ENCODE assay signal across 8 mouse cellular contexts in the genomic region with DNA sequence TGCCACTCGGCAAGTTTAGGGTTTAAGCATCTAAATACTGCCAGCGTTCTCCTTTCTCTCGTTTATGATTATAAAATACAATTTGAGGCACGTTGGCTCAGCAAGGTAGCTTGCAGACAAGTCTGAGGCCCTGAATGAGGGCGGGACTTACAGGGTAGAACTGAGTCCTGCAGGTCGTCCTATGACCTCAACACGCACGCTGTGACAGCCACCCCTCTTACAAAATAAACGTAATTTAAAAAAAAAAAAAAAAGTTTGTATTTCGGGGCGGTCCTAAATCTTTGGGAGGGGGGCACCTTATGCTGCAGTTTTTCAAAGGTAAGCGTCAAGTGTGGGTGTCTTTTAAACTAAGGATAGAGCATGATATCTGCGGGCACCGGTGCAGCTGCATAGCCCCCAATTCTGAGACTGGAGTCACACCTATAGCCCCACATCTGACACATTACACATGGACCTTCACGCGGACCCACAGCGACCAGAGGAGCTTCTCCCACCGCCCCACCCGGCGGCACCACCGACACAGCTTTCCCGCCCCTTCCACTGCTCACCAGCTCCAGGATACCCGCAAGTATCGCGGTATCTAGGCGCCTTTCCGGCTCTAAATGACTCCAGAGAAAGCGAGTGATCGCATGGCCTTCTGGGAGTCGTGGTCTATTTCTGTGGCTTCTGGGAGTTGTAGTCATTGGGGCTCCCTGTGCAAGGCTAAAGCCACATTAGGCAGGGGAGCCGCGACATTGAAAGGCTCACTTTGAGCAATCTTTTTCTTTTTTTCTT. TPM values are rescaled to one million over a fixed set of nuclear protein-coding genes. Genes with fewer than 3 reads are reported as not detected.
DNase-seq lines count a peak whose midpoint lies in the region; ATAC-seq and TF ChIP-seq lines count a peak whose summit lies in the region.

Ppcdc (minus strand) TSS at position 603 of the 774 bp plus-strand sequence.

- no peak for TF ChIP-seq CTCF in C2C12 (IDR thresholded peaks at IDR 0.05; ENCODE audit: control insufficient read depth, insufficient read depth, insufficient read length)
- TF ChIP-seq CTCF in brain, embryonic 14.5 days (IDR thresholded peaks at IDR 0.05; ENCODE audit: borderline replicate concordance, extremely low read depth, insufficient read depth, insufficient read length): no peak
- TF ChIP-seq CTCF in liver, adult 2 months (IDR thresholded peaks at IDR 0.05; ENCODE audit: low read depth, low read length): no peak

- no peaks in the 10 kb centered on the region for H3K79me3 ChIP-seq in C2C12 (ENCODE audit: low read depth)

- TF ChIP-seq POLR2A in brain, embryonic 14.5 days (IDR thresholded peaks at IDR 0.05; ENCODE audit: borderline replicate concordance, extremely low read depth, insufficient read depth, insufficient read length, poor library complexity, severe bottlenecking): peak; percentile 82; the same call in 1 of the 2 replicates
- peak; percentile 80 for TF ChIP-seq POLR2A in liver, adult 2 months (IDR thresholded peaks at IDR 0.05; ENCODE audit: extremely low read depth, insufficient read depth, low read length)
- TF ChIP-seq POLR2A in myocyte (IDR thresholded peaks at IDR 0.05; ENCODE audit: insufficient read length, low read depth): peak; percentile 86

- 3% methylated on average over 32 of the region's 32 CpGs for WGBS in heart, embryonic 11.5 days (ENCODE audit: insufficient replicate concordance)
- 3% methylated on average over 32 of the region's 32 CpGs for WGBS in kidney, embryonic 16.5 days
- 2% methylated on average over 32 of the region's 32 CpGs for whole genome bisulfite sequencing in liver, adult 2 months

- H3K79me2 ChIP-seq in C2C12 (ENCODE audit: control insufficient read depth, insufficient read depth): no peaks in the 10 kb centered on the region
- no peaks in the 10 kb centered on the region for H3K79me2 ChIP-seq in liver, adult 2 months (ENCODE audit: control insufficient read depth, insufficient read depth, low read length)
- no peaks in the 10 kb centered on the region for H3K79me2 ChIP-seq in myocyte (ENCODE audit: control insufficient read depth, insufficient read depth)

- H3K36me3 ChIP-seq in C2C12 (ENCODE audit: control insufficient read depth, insufficient read depth): peaks cover 7% of the 10 kb centered on the region
- H3K36me3 ChIP-seq in erythroblast, embryonic 14.5 days (ENCODE audit: control insufficient read depth): peaks cover 12% of the 10 kb centered on the region; the same call in 1 of the 2 replicates
- no peaks in the 10 kb centered on the region for H3K36me3 ChIP-seq in heart, embryonic 11.5 days (ENCODE audit: control insufficient read depth, insufficient read depth, low read length)
- H3K36me3 ChIP-seq in kidney, embryonic 16.5 days (ENCODE audit: insufficient read depth, low read length): no peaks in the 10 kb centered on the region
- H3K36me3 ChIP-seq in liver, adult 2 months (ENCODE audit: control insufficient read depth, insufficient read depth, low read length): peaks cover 2% of the 10 kb centered on the region; the same call in 1 of the 2 replicates
- H3K36me3 ChIP-seq in myocyte (ENCODE audit: control insufficient read depth, insufficient read depth): no peaks in the 10 kb centered on the region
- H3K36me3 ChIP-seq in splenic B cell, adult 2 months (ENCODE audit: control insufficient read depth, insufficient read depth, low read length, poor library complexity, severe bottlenecking): peaks cover 2% of the 10 kb centered on the region; the same call in 1 of the 2 replicates

- H3K4me1 ChIP-seq in erythroblast, embryonic 14.5 days (ENCODE audit: control insufficient read depth): peaks cover 27% of the 10 kb centered on the region
- peaks cover 24% of the 10 kb centered on the region for H3K4me1 ChIP-seq in heart, embryonic 11.5 days (ENCODE audit: control insufficient read depth, insufficient read depth, low read length)
- peaks cover 30% of the 10 kb centered on the region for H3K4me1 ChIP-seq in kidney, embryonic 16.5 days (ENCODE audit: insufficient read depth, low read length)
- peaks cover 5% of the 10 kb centered on the region for H3K4me1 ChIP-seq in liver, adult 2 months (ENCODE audit: control insufficient read depth, insufficient read depth, low read length)

- peak; percentile 89 for ATAC-seq in heart, embryonic 11.5 days (replicated peaks; ENCODE audit: insufficient number of reproducible peaks, low FRiP score, low TSS enrichment)
- ATAC-seq in kidney, embryonic 16.5 days (ENCODE audit: low FRiP score, low TSS enrichment): peak; percentile 94

- H3K9ac ChIP-seq in heart, embryonic 11.5 days (ENCODE audit: low read depth, low read length): peak within 1 kb of the TSS; percentile 81
- H3K9ac ChIP-seq in kidney, embryonic 16.5 days (replicated peaks; ENCODE audit: low read length): peak within 1 kb of the TSS; percentile 77
- peak within 1 kb of the TSS; percentile 77 for H3K9ac ChIP-seq in liver, adult 2 months (ENCODE audit: low read depth, low read length)

- peak within 1 kb of the TSS; percentile 43 for H3K27ac ChIP-seq in heart, embryonic 11.5 days (ENCODE audit: low read depth, low read length)
- H3K27ac ChIP-seq in kidney, embryonic 16.5 days (ENCODE audit: low read length): peak within 1 kb of the TSS; percentile 67
- peak within 1 kb of the TSS; percentile 89 for H3K27ac ChIP-seq in liver, adult 2 months (replicated peaks; ENCODE audit: insufficient read depth, low read depth, low read length)

- no peaks in the 10 kb centered on the region for H3K9me3 ChIP-seq in erythroblast, embryonic 14.5 days (ENCODE audit: control insufficient read depth, low read length)
- no peaks in the 10 kb centered on the region for H3K9me3 ChIP-seq in heart, embryonic 11.5 days (replicated peaks; ENCODE audit: control insufficient read depth, low read length)
- H3K9me3 ChIP-seq in kidney, embryonic 16.5 days (ENCODE audit: low read length): no peaks in the 10 kb centered on the region

- H3K4me2 ChIP-seq in heart, embryonic 11.5 days: peak within 1 kb of the TSS; percentile 71
- peak within 1 kb of the TSS; percentile 77 for H3K4me2 ChIP-seq in kidney, embryonic 16.5 days (replicated peaks; ENCODE audit: low read depth, low read length)
- peak within 1 kb of the TSS; percentile 100 for H3K4me2 ChIP-seq in myocyte (ENCODE audit: low read depth)

- H3ac ChIP-seq in C2C12 (ENCODE audit: control insufficient read depth, insufficient read length, low read depth) (peak within 1 kb of the TSS; percentile 64), myocyte (ENCODE audit: control insufficient read depth, insufficient read length) (peak within 1 kb of the TSS; percentile 53)

- H3K27me3 ChIP-seq in C2C12 (ENCODE audit: control insufficient read depth, insufficient read depth, insufficient read length): no peaks in the 10 kb centered on the region
- H3K27me3 ChIP-seq in erythroblast, embryonic 14.5 days (ENCODE audit: control insufficient read depth): no peaks in the 10 kb centered on the region; the same call in 1 of the 2 replicates
- H3K27me3 ChIP-seq in heart, embryonic 11.5 days (ENCODE audit: control insufficient read depth, insufficient read depth, low read length): no peaks in the 10 kb centered on the region
- no peaks in the 10 kb centered on the region for H3K27me3 ChIP-seq in kidney, embryonic 16.5 days (ENCODE audit: insufficient read depth, low read length)
- no peaks in the 10 kb centered on the region for H3K27me3 ChIP-seq in liver, adult 2 months (ENCODE audit: control insufficient read depth, insufficient read depth, low read length)
- no peaks in the 10 kb centered on the region for H3K27me3 ChIP-seq in myocyte (ENCODE audit: control insufficient read depth, insufficient read depth, insufficient read length)
- no peaks in the 10 kb centered on the region for H3K27me3 ChIP-seq in splenic B cell, adult 2 months (ENCODE audit: control insufficient read depth, insufficient read depth, low read length, poor library complexity, severe bottlenecking)

- H3K4me3 ChIP-seq in C2C12 (ENCODE audit: insufficient read depth, poor library complexity, severe bottlenecking) (peak within 1 kb of the TSS; percentile 42), myocyte (peak within 1 kb of the TSS; percentile 41)
- H3K4me3 ChIP-seq in erythroblast, embryonic 14.5 days (replicated peaks): peak within 1 kb of the TSS; percentile 80
- H3K4me3 ChIP-seq in heart, embryonic 11.5 days (ENCODE audit: low read depth, low read length): peak within 1 kb of the TSS; percentile 51
- H3K4me3 ChIP-seq in kidney, embryonic 16.5 days (ENCODE audit: low read length): peak within 1 kb of the TSS; percentile 63
- H3K4me3 ChIP-seq in liver, adult 2 months (ENCODE audit: insufficient read depth, low read depth, low read length): peak within 1 kb of the TSS; percentile 72

- peak; percentile 99 for DNase-seq in brain, embryonic 14.5 days (ENCODE audit: low read depth)
- peak; percentile 95 for DNase-seq in liver, adult 2 months (ENCODE audit: extremely low read depth, low read depth, low spot score)
- peak; percentile 95 for DNase-seq in splenic B cell, adult 2 months (ENCODE audit: low read depth, low spot score)

TF ChIP-seq in C2C12, 6 proteins besides CTCF, POLR2A, EP300 and RAD21:
- TF ChIP-seq USF1 (IDR thresholded peaks at IDR 0.05; ENCODE audit: low read depth): no peak
- TF ChIP-seq MYOD1 (IDR thresholded peaks at IDR 0.05; ENCODE audit: control insufficient read depth, insufficient read length, low read depth): no peak
- TF ChIP-seq MYOG (IDR thresholded peaks at IDR 0.05; ENCODE audit: control insufficient read depth, extremely low read depth, insufficient read length): no peak
- no peak for TF ChIP-seq CEBPB (IDR thresholded peaks at IDR 0.05; ENCODE audit: low read depth)
- no peak for TF ChIP-seq FOSL1 (IDR thresholded peaks at IDR 0.05; ENCODE audit: insufficient read depth, low read length, poor library complexity, severe bottlenecking)
- TF ChIP-seq MAX (IDR thresholded peaks at IDR 0.05): no peak

TF ChIP-seq in myocyte, 11 proteins besides CTCF, POLR2A, EP300 and RAD21:
- TF ChIP-seq POLR2AphosphoS2 (IDR thresholded peaks at IDR 0.05; ENCODE audit: insufficient read length, low read depth): peak; percentile 94
- TF ChIP-seq REST (IDR thresholded peaks at IDR 0.05; ENCODE audit: insufficient read depth, insufficient read length): no peak
- TF ChIP-seq E2F4 (IDR thresholded peaks at IDR 0.05; ENCODE audit: insufficient read depth): peak; percentile 54

RNA-seq across cellular contexts. Expression of gene Ppcdc, which starts in this region (rescaled TPM):
- 15.1 TPM for polyA plus RNA-seq in C2C12 (2012; fragmentation: generic; extraction: Trizol)
- polyA plus RNA-seq in brain, embryonic 14.5 days (2012; rRNA removed): 17.9 and 21.1 TPM in 2 replicates
- polyA plus RNA-seq in erythroblast, embryonic 14.5 days (2012): 0.42 and 0.93 TPM in 2 replicates
- polyA plus RNA-seq in heart, embryonic 11.5 days (2014; fragmentation: Nextera tagmentation; extraction: Ambion mirVana): 18.7 and 21.8 TPM in 2 replicates
- polyA plus RNA-seq in kidney, embryonic 16.5 days (2015; fragmentation: Nextera tagmentation; extraction: Ambion mirVana): 29.7 and 30.5 TPM in 2 replicates
- total RNA-seq in liver, adult 2 months (2014; rRNA removed): 10.9 and 11.3 TPM in 2 replicates
- polyA plus RNA-seq in liver, adult 2 months (2012; rRNA removed): 25.2 and 42.4 TPM in 2 replicates
- 16.2 TPM for polyA plus RNA-seq in myocyte (2012; fragmentation: generic; extraction: Trizol)

Comparison
In these comparisons a context has a peak if more than half of its experiments do, and no peak if none do; other contexts are left out.
1. Peak in every context shown above with its lines: DNase-seq, ATAC-seq, H3K4me3 ChIP-seq and H3K27ac ChIP-seq.